Comparison of ENCODE assay signal across 8 mouse cellular contexts in genomic region chr8:56293480-56293879, GRCm38 (mm10). TPM values are rescaled to one million over a fixed set of nuclear protein-coding genes. Genes with fewer than 3 reads are reported as not detected.
DNase-seq lines count a peak whose midpoint lies in the region; ATAC-seq and TF ChIP-seq lines count a peak whose summit lies in the region.

No protein-coding gene starts in this region.

- TF ChIP-seq CTCF in gastrocnemius, adult 2 months (IDR thresholded peaks at IDR 0.05) = no peak

- H3K9ac ChIP-seq in forebrain, embryonic 12.5 days = no peak overlapping the region
- H3K9ac ChIP-seq in midbrain, embryonic 15.5 days = no peak overlapping the region

- H3K27ac ChIP-seq in gastrocnemius, adult 2 months = peak overlapping the region; percentile 46; the same call in 1 of the 2 replicates
- no peak overlapping the region for H3K27ac ChIP-seq in forebrain, embryonic 12.5 days
- no peak overlapping the region for H3K27ac ChIP-seq in midbrain, embryonic 15.5 days

- ATAC-seq in forebrain, embryonic 12.5 days (ENCODE audit: low FRiP score) = peak; percentile 62; the same call in 1 of the 2 replicates
- ATAC-seq in midbrain, embryonic 15.5 days (replicated peaks) = peak; percentile 51; the same call in 1 of the 2 replicates
- ATAC-seq in monocyte, adult 5-6 weeks (replicated peaks; ENCODE audit: insufficient number of reproducible peaks, low FRiP score, low TSS enrichment, poor library complexity, severe bottlenecking) = no peak

- H3K9me3 ChIP-seq in forebrain, embryonic 12.5 days = no peaks in the 10 kb centered on the region
- H3K9me3 ChIP-seq in midbrain, embryonic 15.5 days = no peaks in the 10 kb centered on the region

- H3K36me3 ChIP-seq in forebrain, embryonic 12.5 days (replicated peaks) = no peaks in the 10 kb centered on the region
- H3K36me3 ChIP-seq in midbrain, embryonic 15.5 days (replicated peaks) = no peaks in the 10 kb centered on the region

- 2% methylated on average over 8 of the region's 8 CpGs for WGBS in forebrain, embryonic 12.5 days
- WGBS in midbrain, embryonic 15.5 days = 2% methylated on average over 8 of the region's 8 CpGs

- H3K27me3 ChIP-seq in forebrain, embryonic 12.5 days = peaks cover 12% of the 10 kb centered on the region; the same call in 1 of the 2 replicates
- 0 out of 2 replicates have a peak, but pooled peaks cover 6% of the 10 kb centered on the region for H3K27me3 ChIP-seq in midbrain, embryonic 15.5 days (replicated peaks)

- intact Hi-C loops in gastrocnemius, adult 2 months (cut with DNase I) = no loop called here

- peak overlapping the region; percentile 72 for H3K4me3 ChIP-seq in gastrocnemius, adult 2 months
- H3K4me3 ChIP-seq in forebrain, embryonic 12.5 days (replicated peaks) = no peak overlapping the region
- H3K4me3 ChIP-seq in midbrain, embryonic 15.5 days = no peak overlapping the region

- H3K4me1 ChIP-seq in forebrain, embryonic 12.5 days = peaks cover 24% of the 10 kb centered on the region
- peaks cover 19% of the 10 kb centered on the region for H3K4me1 ChIP-seq in midbrain, embryonic 15.5 days

- H3K4me2 ChIP-seq in forebrain, embryonic 12.5 days = peak overlapping the region; percentile 88
- peak overlapping the region; percentile 94 for H3K4me2 ChIP-seq in midbrain, embryonic 15.5 days

- peak; percentile 56 for DNase-seq in gastrocnemius, adult 2 months
- DNase-seq in gastrocnemius, postnatal 25 days = no peak
- peak; percentile 8 for DNase-seq in ZHBTc4 (ENCODE audit: low read depth, low spot score)
- DNase-seq in kidney, postnatal 10 days = peak; percentile 23
- DNase-seq in thymus, postnatal 4 days = no peak

RNA-seq across cellular contexts. Expression of gene Hpgd, which starts 0.9 kb away (rescaled TPM):
- 1 to 10 TPM; 1.3 to 1.9 TPM for total RNA-seq in gastrocnemius, adult 2 months (2021)
- 1 to 10 TPM; 1.7 to 2.4 TPM for total RNA-seq in gastrocnemius, postnatal 25 days (2021)
- polyA plus RNA-seq in forebrain, embryonic 12.5 days (2016; fragmentation: Nextera tagmentation; extraction: Ambion mirVana) = 6.6 and 7.3 TPM in 2 replicates
- 3.8 and 4.0 TPM in 2 replicates for polyA plus RNA-seq in midbrain, embryonic 15.5 days (2015; fragmentation: Nextera tagmentation; extraction: Ambion mirVana)
- 242 to 457 TPM (median 369 TPM) in 3 replicates for total RNA-seq in monocyte, adult 5-6 weeks (2017)

Comparison
In these comparisons a context has a peak if more than half of its experiments do, and no peak if none do; other contexts are left out.
1. DNase-seq: peak in gastrocnemius, adult 2 months (single experiment), ZHBTc4 (single experiment) and kidney, postnatal 10 days (single experiment); none in gastrocnemius, postnatal 25 days (single experiment) and thymus, postnatal 4 days (single experiment).
2. RNA of gene Hpgd, which starts 0.9 kb away (total RNA-seq): 242 to 457 TPM in monocyte, adult 5-6 weeks; 1.7 to 2.4 TPM in gastrocnemius, postnatal 25 days and 1.3 to 1.9 TPM in gastrocnemius, adult 2 months; every median in the first group is over 10 times any median in the second.